Mouse (Mus musculus): ENCODE measurements around the gene Dvl1. TPM values are rescaled to one million over a fixed set of nuclear protein-coding genes. Genes with fewer than 3 reads are reported as not detected.

Dvl1 gene
- 117 TPM for polyA plus RNA-seq (2017; shearing (Covaris generic))

DNA sequence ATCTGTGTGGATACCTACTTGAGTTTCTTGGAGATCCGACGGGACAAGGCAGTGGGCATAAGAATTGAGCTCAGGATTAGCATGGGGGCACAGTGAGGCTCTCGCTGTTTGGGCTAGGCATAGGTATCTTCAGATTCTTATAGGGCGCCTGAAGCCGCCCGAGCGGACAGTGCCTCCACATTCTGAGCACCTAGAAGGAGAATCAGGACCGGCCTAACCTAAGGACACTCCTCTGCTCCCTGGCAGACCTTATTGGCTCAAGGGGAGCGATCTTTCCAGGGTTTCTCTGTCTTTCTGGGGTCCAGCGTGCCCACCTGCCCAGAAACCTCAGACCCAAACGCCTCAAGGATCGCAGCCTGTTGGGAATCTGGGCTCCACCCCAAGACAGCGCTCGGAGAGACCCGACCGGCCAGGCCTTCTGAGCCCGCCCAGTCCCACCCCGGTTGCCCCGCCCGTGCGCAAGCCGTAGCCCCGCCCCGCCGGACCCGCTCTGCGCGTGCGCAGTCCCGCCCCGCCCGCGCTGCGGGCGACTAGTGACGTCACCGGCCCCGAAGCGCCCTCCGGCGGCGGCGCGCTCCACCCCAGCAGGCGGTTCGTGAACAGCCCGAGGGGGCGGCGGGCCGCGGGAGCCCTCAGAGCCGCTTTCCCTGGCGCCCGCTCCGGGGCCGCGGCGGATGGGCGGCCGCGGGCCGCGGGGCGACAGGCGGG lies at the start of gene Dvl1:
Gene Dvl1 (plus strand): TSS at position 532 of the 708 bp plus-strand sequence.

DNA sequence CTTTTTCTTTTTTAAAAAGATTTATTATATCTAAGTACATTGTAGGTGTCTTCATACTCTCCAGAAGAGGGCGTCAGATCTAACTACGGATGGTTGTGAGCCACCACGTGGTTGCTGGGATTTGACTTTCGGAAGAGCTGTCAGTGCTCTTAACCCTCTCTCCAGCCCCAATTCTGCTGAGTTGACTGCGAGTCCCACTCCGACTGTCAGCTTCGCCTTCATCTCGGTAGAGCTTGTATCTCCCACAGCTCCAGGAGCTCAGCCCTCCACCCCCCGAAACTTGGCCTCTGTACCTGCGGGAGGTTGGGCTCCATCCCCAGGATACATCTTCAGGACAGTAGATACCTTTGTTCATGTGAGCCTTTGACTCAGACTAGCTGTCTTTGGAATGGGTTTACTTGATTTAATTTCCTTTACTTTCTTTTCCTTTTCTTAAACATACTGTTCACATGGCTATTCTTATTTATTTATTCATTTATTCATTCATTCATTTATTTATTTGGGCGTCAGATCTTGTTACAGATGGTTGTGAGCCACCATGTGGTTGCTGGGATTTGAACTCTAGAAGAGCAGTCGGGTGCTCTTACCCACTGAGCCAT lies 44.4 kb upstream of the Dvl1 start, which contains the start of gene Mrpl20:
Gene Mrpl20 (plus strand): TSS at position 138 of the 599 bp plus-strand sequence.

DNA sequence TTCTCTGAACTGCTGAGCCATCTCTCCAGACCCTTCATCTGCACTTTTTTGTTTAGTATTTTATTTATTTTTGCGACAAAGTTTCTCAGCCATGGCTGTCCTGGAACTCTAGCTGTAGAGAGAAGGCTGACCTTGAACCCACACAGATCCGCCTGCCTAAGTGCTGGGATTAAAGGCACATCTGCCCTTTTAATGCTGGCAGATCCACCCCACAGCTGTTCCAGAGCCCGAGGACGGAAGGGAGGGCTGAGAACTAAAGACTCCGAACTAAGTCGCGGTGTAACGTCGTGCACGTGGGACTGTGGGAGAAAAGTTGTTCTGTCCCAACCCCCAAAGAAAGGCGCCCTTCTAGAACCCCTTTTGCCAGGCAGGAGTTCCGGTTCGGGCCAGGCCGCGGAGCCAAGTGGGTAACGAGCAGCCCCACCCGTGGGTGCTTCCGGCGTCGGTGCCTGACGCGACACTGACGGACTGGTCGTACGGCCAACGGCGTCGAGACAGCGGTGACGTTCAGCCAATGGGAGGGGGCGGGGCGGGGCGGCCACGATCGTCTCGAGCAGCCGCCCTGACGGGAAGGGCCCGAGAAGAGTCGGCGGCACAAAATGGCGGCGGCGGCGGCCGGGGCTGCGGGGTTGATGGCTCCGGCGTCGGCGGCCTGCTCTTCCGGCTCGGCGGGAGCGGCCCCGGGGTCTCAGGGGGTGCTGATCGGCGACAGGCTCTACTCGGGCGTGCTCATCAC lies 35.1 kb upstream of the Dvl1 start, which contains the start of gene Ccnl2:
Gene Ccnl2 (plus strand): TSS at position 561 of the 736 bp plus-strand sequence.

DNA sequence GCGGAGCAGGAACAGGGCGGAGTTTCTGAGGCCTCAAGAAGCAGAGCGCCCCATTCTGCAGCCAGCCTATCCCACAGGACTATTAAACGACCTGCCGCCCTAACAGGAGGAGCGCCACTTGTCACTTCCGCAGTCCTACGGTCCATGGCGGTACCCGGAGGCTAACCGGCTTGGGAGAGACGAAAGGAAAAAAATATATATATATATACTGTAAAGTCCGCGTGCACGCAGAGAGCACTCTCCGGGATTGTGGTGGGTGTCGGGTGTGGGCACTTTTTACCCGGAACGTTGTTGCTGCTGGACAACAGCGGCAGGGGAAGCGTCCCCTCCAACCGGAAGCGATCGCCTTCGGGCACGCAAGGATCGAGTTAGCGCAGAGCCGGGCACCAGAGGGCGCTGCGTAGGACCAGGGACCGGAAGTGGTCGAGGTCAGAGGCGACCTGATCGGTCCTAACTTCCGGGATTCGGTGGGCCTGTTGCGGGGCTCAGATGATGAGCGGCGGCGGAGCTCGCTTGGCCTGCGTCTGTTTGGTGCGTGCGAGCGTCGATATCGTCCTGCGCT lies 15.9 kb upstream of the Dvl1 start, which contains the start of gene Aurkaip1:
Gene Aurkaip1 (plus strand): TSS at position 68 of the 562 bp plus-strand sequence.

GRCm38 (mm10) chr4:155839483-155839910 lies 7.7 kb upstream of the Dvl1 start, which contains the start of gene Mxra8:
Gene Mxra8, plus strand, starts transcription at chr4:155839680.

GRCm38 (mm10) chr4:155863001-155863400 lies 15.8 kb downstream of the Dvl1 start, which contains the start of gene Tas1r3:
Gene Tas1r3, minus strand, starts transcription at chr4:155863362.

GRCm38 (mm10) chr4:155869317-155870033 lies 22.3 kb downstream of the Dvl1 start, which contains the start of the genes Cptp and Ints11:
Gene Cptp, minus strand, starts transcription at chr4:155869440.
Gene Ints11, plus strand, starts transcription at chr4:155869546.

GRCm38 (mm10) chr4:155891551-155892001 lies 44.4 kb downstream of the Dvl1 start, which contains the start of the genes Pusl1 and Acap3:
Gene Pusl1, minus strand, starts transcription at chr4:155891781.
Gene Acap3, plus strand, starts transcription at chr4:155891822.

Other genes with a start within 250 kb of the Dvl1 start
- 25.7 TPM for gene Slc35e2, start 246.0 kb upstream of the Dvl1 start, polyA plus RNA-seq (2017; shearing (Covaris generic))
- 317 TPM for gene Cdk11b, start 222.5 kb upstream of the Dvl1 start, polyA plus RNA-seq (2017; shearing (Covaris generic))
- not detected for gene Gm10563, start 202.0 kb upstream of the Dvl1 start, polyA plus RNA-seq (2017; shearing (Covaris generic))
- gene Mmp23, start 194.0 kb upstream of the Dvl1 start, polyA plus RNA-seq (2017; shearing (Covaris generic)), result not detected
- gene Mib2, start 178.2 kb upstream of the Dvl1 start, polyA plus RNA-seq (2017; shearing (Covaris generic)), result 55.2 TPM
- gene Fndc10, start 153.1 kb upstream of the Dvl1 start, polyA plus RNA-seq (2017; shearing (Covaris generic)), result 13.4 TPM
- gene Ssu72, start 142.6 kb upstream of the Dvl1 start, polyA plus RNA-seq (2017; shearing (Covaris generic)), result 96.5 TPM
- 0.57 TPM for gene Tmem240, start 112.6 kb upstream of the Dvl1 start, polyA plus RNA-seq (2017; shearing (Covaris generic))
- gene Atad3a, start 86.3 kb upstream of the Dvl1 start, polyA plus RNA-seq (2017; shearing (Covaris generic)), result 104 TPM
- gene Vwa1, start 72.7 kb upstream of the Dvl1 start, polyA plus RNA-seq (2017; shearing (Covaris generic)), result not detected
- gene Tmem88b, start 61.5 kb upstream of the Dvl1 start, polyA plus RNA-seq (2017; shearing (Covaris generic)), result not detected
- not detected for gene Ankrd65, start 57.0 kb upstream of the Dvl1 start, polyA plus RNA-seq (2017; shearing (Covaris generic))
- 62.8 TPM for gene Mrpl20, start 44.5 kb upstream of the Dvl1 start, polyA plus RNA-seq (2017; shearing (Covaris generic))
- gene Ccnl2, start 34.9 kb upstream of the Dvl1 start, polyA plus RNA-seq (2017; shearing (Covaris generic)), result 444 TPM
- gene Aurkaip1, start 16.1 kb upstream of the Dvl1 start, polyA plus RNA-seq (2017; shearing (Covaris generic)), result 116 TPM
- 2.1 TPM for gene Mxra8, start 7.7 kb upstream of the Dvl1 start, polyA plus RNA-seq (2017; shearing (Covaris generic))
- 0.55 TPM for gene Tas1r3, start 16.0 kb downstream of the Dvl1 start, polyA plus RNA-seq (2017; shearing (Covaris generic))
- 3.0 TPM for gene Cptp, start 22.0 kb downstream of the Dvl1 start, polyA plus RNA-seq (2017; shearing (Covaris generic))
- 80.6 TPM for gene Ints11, start 22.1 kb downstream of the Dvl1 start, polyA plus RNA-seq (2017; shearing (Covaris generic))
- gene Pusl1, start 44.4 kb downstream of the Dvl1 start, polyA plus RNA-seq (2017; shearing (Covaris generic)), result 41.9 TPM
- 34.2 TPM for gene Acap3, start 44.4 kb downstream of the Dvl1 start, polyA plus RNA-seq (2017; shearing (Covaris generic))
- 185 TPM for gene Ube2j2, start 96.4 kb downstream of the Dvl1 start, polyA plus RNA-seq (2017; shearing (Covaris generic))
- 3.4 TPM for gene C1qtnf12, start 114.9 kb downstream of the Dvl1 start, polyA plus RNA-seq (2017; shearing (Covaris generic))
- gene B3galt6, start 145.2 kb downstream of the Dvl1 start, polyA plus RNA-seq (2017; shearing (Covaris generic)), result 7.8 TPM
- 401 TPM for gene Sdf4, start 145.5 kb downstream of the Dvl1 start, polyA plus RNA-seq (2017; shearing (Covaris generic))
- 109 TPM for gene Tnfrsf4, start 166.4 kb downstream of the Dvl1 start, polyA plus RNA-seq (2017; shearing (Covaris generic))
- gene Tnfrsf18, start 178.8 kb downstream of the Dvl1 start, polyA plus RNA-seq (2017; shearing (Covaris generic)), result 279 TPM
- 0.15 TPM for gene Ttll10, start 212.0 kb downstream of the Dvl1 start, polyA plus RNA-seq (2017; shearing (Covaris generic))

All from naive thymus-derived CD4-positive, alpha-beta T cell, adult 5 months (primary cell).